Mouse (Mus musculus) adrenal gland, postnatal 4 days (tissue): ENCODE measurements around the gene Fopnl. TPM values are rescaled to one million over a fixed set of nuclear protein-coding genes. Genes with fewer than 3 reads are reported as not detected.

Experiments
- DNase-seq, 2 experiments: peaks; one replicate each; pipeline ENCODE4 v3.0.0; 2021 to 2022; ENCODE audit warnings: low spot score in 2 of 2, mixed read lengths in 2 of 2
- total RNA-seq, 2 experiments: library from RNA; stranded (reverse); gene quantifications; 2 replicates each; pipeline ENCODE4 v1.2.3; 2021

Gene Fopnl
- total RNA-seq, 2 experiments from 2014 or later: 57.6 to 62.6 TPM

GRCm38 (mm10) chr16:14249913-14250312, 67.3 kb downstream of the Fopnl start:
- no peak for DNase-seq

Other genes with a start within 250 kb of the Fopnl start
- 10 to 100 TPM; 46.9 to 47.8 TPM for gene Nde1, start 154.1 kb downstream of the Fopnl start, total RNA-seq
- gene Marf1, start 154.1 kb downstream of the Fopnl start, total RNA-seq: 10 to 100 TPM; 87.0 to 90.7 TPM
- gene Myh11, start 26.0 kb downstream of the Fopnl start, total RNA-seq: 1 to 10 TPM; 8.3 TPM
- 10 to 100 TPM; 24.4 to 28.4 TPM for gene Abcc1, start 44.2 kb upstream of the Fopnl start, total RNA-seq
- not detected for gene A630010A05Rik, start 244.9 kb upstream of the Fopnl start, total RNA-seq